Mouse (Mus musculus): ENCODE results near the gene Adipor2. TPM values are rescaled to one million over a fixed set of nuclear protein-coding genes. Genes with fewer than 3 reads are reported as not detected.
A peak's percentile ranks its signal among the peaks of the same experiment; 100 is the strongest.

Gene Adipor2
- total RNA-seq, 2 experiments from 2014 or later: 31.3 to 40.9 TPM

DNA sequence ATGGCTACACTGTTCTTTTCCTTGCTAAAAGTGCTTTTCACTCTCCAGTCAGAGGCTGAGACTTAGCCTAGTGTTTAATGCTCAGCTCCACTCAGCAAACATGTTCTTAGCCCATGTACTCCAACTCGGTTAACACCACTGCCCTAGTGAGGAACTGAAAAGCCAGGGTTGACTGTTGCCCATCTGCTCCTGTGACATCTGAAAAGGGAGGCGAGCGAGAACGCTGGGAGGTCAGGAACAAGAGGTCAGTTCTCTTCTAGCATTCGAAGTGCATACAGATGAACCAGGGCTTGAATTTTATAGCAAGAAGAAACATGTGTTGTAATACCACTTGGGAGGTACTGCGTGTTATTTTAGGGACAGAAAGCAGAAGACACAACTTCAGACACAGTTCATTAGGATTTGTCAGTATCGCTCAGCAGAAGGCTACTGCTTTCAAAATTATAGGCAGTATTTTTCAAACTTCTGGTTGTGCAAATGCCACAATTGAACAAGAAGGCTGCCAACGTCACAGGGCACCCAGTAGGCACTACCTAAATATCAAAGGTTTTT, 59.4 kb downstream of the Adipor2 start:
- DNase-seq (ENCODE audit: extremely low spot score in 1 of 2, low spot score in 1 of 2): no peak

DNA sequence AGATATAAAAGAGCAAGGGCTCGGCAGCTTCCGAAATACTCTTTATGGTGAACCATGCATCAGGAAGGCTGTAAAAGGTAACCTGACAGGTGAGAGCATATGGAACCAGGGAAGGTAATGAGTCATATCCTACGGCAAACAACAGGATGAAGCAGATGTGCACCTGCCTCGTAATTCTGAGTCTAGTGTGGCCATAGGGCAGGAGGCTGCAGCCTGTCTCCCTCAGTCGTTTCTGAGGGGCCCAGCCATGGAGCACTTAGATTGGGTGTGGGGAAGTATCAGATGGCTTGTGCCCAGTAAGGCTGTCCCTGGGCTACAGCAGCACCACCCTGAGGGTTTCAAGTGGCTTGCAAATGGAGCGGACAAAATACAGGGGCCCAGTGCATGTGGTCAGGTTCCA, 65.0 kb downstream of the Adipor2 start:
- DNase-seq (ENCODE audit: extremely low spot score in 1 of 2, low spot score in 1 of 2): no peak

DNA sequence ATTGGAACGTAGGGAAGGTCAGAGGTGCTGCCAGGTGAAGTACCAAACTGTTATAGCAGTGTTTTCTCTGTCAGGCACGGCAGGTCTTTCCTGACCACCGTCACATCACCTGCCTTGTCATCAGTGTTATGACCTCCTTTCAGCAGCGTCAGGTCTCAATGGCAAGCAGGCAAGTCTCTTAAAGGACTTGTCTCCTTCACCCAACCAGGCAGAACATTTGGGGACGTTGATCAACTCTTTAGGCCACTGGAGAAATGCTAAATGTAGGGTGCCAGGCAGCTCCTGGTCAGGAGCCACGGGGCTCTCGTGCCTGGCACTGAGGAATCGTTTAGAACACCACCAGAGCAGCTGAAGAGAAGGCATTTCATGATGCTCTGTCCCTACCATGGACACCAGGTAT, 65.8 kb downstream of the Adipor2 start:
- no peak for DNase-seq (ENCODE audit: extremely low spot score in 1 of 2, low spot score in 1 of 2)

DNA sequence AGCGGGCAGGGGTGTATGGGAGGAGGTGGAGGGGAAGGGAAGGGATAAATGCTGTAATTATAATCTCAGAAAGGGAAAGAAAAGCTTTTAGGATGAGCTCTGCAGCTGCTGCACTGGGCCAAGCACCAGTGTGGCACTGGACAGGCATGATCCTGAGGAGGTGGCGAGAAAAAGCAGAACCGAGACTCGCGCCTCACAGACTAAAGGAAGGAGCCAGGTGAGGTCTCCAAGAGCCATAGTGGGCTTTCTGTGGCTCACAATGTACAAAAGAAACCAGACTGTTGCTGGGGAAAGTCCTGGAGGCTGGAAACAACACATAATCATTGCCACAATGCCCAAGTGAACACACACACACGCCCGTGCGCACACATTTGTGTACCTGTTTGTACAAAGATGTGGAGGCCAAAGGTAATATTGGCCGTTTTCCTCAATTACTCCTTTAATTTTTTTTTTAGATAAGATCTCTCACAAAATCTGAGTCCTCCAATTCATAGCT, 66.8 kb downstream of the Adipor2 start:
- DNase-seq (ENCODE audit: extremely low spot score in 1 of 2, low spot score in 1 of 2): no peak

DNA sequence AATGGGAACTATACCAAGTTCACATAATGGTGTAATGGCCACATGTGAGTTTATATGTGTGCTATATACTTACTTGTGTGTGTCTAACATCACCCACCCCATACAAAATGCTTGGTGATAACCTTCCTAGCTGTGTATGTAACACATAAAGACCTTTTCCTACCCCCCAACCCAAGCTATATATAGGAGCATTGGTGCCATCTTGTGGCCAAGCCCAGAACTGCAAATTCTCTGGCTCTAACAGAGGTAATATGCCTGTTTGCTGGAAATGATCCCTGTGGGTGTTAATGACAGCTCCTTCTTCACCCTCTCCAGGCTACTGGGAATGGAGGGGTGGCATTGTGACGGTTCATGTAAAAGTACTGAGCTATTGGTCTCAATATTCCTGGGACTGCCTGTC, 69.3 kb downstream of the Adipor2 start:
- peak; percentile 88 to 98 for DNase-seq (ENCODE audit: extremely low spot score in 1 of 2, low spot score in 1 of 2)

DNA sequence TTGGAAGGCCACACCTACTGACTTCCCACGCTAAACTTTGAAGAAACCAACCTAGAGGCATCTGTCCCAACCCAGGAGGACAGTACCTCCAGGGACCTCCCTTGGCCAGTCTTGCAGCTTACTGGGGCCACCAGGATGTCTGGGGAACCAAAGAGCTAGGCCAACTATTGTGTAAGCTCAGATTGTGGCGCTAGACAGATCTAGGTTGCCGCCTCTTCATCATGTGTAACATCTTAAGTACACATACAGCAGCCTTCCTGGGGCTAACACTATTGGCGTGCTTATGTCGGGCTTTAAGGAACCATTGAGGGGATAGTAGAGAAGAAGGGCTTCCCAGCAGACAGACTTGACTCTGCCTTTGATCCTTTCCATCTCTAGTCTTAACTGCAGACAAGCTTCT, 69.7 kb downstream of the Adipor2 start:
- no peak for DNase-seq (ENCODE audit: extremely low spot score in 1 of 2, low spot score in 1 of 2)

DNA sequence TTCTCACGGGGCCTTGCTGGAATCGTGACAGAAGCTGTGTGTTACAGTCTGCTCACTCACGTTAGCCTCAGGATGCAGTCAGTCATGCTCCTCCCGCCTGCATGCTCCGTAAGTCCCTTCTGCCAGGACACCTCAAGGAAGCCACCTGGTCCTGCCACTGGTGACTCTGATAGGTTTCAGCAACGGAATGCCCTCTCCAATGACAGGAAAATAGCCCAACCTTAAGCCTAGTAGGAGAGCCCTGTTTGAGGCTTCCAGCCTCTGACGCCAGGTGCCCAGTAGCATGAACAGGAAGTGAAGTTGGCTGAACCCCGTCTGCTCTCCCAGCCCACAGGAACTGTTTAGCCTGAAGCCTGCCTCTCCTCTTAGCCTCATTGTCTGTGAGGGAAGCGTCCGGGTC, 71.2 kb downstream of the Adipor2 start:
- no peak for DNase-seq (ENCODE audit: extremely low spot score in 1 of 2, low spot score in 1 of 2)

DNA sequence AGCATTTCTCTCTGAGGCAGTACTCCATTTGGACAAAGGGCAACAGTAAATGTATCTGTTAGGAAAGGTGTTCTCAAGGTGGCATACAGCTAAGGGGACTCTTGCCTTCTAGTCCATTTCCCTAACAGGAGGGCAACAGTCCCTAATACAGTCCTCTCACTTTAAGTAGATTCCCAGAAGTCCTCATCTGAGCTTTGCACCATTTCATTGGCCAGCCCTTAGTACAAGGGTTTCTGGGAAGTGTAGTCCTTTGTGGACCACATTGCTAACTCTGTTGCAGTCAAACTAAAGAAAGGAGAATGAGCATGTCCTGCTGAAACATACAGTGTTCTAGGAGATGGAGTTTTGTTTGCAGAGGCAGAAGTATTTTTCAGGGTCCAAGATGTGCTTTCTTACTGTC, 76.1 kb downstream of the Adipor2 start:
- no peak for DNase-seq (ENCODE audit: extremely low spot score in 1 of 2, low spot score in 1 of 2)

DNA sequence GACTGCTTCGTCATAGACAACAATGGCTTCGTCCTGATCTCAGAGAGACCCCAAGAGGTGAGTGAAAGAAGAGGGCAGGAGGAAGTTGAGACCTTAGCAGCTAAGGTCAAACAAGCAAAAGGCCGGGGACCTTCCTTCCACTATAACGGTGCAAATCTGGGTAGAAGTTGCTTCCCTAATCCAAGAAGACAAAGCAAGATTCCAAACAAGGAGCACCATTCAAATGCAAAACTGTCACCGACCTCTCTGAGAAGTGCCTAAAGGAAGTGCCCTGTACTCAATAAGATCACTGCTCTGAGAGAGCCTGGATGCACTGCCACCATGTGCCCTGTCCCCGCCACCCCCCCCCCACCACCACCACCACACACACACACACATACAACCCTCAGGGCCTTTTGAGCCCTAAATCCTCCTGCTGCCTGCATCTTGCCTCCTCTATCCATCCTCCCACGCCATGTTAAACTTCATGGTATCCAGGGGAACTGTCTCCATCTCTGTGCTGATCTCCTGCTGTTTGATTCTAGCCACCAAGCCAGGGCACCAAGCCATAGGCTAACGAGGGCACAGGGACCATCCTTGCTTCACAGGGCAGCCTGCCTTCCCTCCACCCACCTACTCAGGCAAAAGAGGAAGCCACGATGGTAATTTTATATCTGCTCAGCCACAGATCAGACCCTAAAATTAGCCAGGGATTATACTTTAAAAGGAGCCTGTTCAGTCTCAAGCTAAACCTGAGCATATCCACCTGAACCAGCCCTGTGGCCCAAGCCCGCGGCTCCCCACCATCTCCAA, 79.2 kb downstream of the Adipor2 start:
- DNase-seq (ENCODE audit: extremely low spot score in 1 of 2, low spot score in 1 of 2): no peak

DNA sequence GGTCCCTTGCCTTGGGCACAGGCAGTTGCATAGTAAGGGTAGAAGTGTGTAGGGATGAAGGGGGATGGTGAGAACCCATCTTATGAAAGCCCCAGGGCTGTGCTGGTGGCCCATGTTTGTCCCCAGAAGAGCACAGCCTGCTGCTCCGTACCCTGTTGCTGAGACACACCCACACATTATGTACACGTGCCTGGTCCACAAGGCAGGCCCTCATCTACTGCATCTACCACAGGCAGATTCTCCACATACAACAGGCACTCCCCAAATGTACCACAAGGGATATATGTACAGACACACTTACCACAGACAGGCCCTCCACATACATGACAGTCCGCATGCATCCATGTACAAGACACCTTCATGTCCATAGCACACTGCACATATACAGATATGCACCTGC, 80.2 kb downstream of the Adipor2 start:
- DNase-seq (ENCODE audit: extremely low spot score in 1 of 2, low spot score in 1 of 2): no peak

DNA sequence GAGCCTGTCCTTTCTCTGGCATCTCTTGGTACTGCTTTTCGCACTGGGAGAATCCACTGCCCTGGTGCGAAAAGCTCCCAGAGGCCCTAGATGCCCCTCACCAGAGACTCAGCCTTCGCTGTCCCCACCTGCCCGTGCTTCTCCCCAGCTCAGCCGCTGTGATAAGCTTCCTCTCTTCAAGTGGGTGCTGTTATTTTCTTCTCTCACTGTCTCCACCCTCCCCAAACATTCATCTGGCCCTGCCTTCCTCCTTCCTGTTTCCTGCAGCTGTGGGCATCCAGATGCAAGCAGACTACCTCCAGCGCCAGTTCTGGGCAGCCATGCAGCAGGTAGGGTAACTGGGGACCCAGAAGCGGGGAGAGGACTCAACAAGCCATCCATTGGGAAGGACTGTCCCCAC, 81.4 kb downstream of the Adipor2 start:
- DNase-seq (ENCODE audit: extremely low spot score in 1 of 2, low spot score in 1 of 2): no peak

DNA sequence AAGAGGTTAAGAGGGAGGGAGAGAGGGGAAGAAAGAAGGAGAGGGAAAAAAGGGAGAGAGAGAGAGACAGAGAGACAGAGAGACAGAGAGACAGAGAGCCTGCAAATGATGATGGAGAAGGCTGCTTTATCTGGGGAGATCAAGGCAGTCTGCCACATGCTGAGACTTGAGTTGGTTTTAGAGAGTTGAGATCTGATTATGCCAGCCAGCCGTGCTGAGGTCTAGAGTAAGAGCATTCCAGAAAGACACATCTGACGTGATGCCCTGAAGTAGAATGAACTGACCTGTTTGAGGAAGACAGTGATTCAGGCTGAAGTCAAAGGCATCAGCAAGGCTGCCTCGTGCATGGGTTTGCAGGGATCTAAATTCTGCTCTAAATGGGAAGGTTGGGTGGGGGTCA, 83.7 kb downstream of the Adipor2 start:
- DNase-seq (ENCODE audit: extremely low spot score in 1 of 2, low spot score in 1 of 2): no peak

DNA sequence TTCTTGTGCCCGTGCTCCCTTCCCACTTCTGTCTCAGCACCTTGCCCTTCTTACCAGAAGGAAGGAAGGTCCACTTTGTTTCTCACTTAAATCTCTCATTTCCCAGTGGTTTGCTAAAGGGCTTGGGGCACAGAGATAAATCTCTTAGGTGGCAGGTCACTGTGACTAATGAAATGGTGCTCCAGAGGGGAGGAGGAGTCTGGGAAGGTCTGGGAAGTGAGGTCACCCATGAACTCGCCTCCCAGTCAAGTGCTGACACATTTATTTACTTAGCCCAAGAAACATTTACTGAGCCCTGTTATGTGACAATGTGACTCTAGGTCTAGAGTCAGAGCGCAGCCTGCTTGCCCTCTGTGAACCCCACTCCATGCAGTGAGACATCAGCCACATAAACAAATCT, 84.3 kb downstream of the Adipor2 start:
- no peak for DNase-seq (ENCODE audit: extremely low spot score in 1 of 2, low spot score in 1 of 2)

DNA sequence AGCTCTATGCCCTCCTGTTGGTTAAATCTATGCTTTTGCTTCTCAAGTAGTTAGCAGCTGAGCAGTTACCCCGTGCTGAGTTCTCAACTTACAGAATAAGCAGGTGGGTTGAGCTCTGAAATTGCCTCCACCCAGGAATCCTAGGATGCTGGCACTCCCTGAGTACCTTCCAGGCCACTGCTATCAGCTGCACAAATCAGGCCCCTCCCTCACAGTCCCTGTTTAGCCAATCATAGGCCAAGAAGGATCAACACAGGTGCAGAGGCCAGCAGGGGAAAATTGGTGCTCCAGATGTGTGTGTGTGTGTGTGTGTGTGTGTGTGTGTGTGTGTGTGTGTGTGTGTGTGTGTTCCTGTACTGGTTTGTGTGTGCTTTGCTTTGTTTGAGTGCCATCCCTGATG, 85.4 kb downstream of the Adipor2 start:
- no peak for DNase-seq (ENCODE audit: extremely low spot score in 1 of 2, low spot score in 1 of 2)

DNA sequence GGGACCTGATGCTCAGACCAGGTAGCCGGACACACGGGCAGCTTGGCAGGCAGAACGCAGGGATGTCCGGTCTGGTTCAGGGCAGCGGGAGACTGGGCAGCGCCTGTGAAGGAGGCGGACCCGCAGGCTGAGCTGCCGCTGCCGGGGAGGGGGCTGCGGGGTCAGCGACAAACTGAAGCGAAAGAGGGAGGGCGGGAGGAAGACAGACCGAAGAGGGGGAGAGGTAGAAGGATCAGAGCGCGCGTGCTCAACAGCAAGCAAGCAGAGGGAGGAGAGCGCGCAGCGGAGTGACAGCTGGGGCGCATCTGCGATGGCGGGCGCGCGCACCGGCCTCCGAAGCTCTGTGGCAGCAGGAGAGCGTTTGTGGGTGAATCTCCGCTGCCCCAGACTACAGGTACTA, 87.0 kb downstream of the Adipor2 start, which contains the start of gene Lrtm2:
Gene Lrtm2, minus strand, starts transcription at position 261 of the 400 bp plus-strand sequence.
- peak; percentile 47 to 54 for DNase-seq (ENCODE audit: extremely low spot score in 1 of 2, low spot score in 1 of 2)

DNA sequence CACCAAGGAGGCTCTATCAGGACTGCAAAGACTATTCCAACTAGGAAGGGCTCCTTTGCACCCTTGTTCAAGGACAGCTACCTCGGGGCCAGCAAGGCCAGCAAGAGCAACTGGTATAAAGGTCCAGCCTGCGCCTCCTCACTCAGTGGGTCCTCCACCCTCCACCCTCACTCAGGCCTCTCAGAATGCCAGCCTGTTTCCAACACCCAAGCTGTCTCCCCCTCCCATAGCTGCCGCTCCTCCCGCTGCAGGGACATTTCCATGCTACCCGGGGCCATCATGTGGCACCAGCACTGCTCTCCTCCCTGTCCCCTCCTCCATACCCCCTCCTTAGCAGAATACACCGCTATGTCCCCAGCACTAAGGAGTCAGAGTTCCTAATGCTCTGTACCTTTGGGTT, 87.6 kb downstream of the Adipor2 start:
- DNase-seq (ENCODE audit: extremely low spot score in 1 of 2, low spot score in 1 of 2): peak in 1 of 2 experiments; percentile 49

DNA sequence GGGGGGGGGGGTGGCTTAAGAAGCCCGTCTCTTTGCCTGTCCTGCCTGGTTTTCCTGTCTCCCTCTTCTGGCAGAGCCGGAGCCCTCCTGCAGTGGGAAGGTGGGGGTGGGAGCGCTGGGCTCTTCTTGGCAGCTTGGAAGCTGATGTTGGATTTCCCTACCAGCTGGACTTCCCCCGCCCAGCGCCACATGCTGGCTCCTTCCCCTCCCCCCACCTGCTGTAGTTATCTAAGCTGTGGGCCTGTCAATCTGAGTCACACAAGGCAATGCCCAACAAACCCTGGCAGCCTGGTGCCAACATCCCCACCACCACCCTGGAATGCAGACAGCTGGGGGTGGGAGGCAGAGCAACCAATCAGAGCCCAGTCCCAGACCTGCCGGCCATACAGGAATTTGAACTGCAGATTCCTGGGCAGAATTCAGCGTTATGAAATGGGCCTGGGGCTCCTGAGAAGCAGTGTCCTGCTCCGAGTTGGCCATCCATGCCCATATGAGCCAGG, 88.2 kb downstream of the Adipor2 start:
- peak; percentile 63 to 72 for DNase-seq (ENCODE audit: extremely low spot score in 1 of 2, low spot score in 1 of 2)

DNA sequence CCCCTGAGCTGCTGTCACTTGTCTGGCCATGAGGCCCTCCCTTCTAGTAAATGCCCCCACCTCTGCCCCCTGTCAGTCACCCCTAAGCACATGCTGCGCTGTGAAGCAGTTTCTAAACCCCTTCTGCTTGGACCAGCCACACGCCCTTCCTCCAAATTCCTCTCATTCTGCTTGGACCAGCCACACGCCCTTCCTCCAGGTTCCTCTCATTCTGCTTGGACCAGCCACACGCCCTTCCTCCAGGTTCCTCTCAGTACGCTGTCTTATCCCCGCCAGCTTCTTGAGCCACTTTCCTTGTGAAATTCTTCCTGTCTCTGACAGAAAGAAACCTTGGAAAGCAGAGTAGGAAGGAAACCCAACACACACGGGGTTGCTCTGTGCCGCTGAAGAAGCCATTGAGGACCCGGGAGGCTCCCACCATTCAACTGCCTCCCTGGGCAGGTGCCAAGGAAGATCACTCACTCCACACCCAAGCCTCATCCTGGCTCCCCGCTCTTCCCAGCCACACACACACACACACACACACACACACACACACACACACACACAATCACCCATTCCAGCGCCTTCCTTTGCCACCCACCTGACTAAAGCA, 88.9 kb downstream of the Adipor2 start:
- peak in 1 of 2 experiments; percentile 39 for DNase-seq (ENCODE audit: extremely low spot score in 1 of 2, low spot score in 1 of 2)

DNA sequence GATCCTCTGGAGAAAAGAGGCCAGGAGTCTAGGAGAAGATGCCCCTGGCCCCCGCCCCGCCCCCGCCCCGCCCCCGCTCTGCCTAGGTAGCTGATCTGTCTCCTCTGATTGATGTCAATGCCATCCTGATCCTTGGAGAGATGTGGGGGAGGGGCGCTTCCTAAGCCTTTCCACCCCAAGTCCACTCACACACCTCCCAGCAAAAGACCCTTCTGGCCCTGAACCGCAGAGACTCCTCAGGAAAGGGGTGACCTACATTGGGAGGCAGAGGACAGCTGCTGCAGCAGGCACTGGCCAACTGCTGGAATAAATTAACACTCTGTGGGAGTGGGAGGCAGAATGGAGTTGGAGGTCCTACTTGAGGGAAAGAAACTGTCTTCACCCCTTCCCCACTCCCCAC, 91.0 kb downstream of the Adipor2 start:
- no peak for DNase-seq (ENCODE audit: extremely low spot score in 1 of 2, low spot score in 1 of 2)

DNA sequence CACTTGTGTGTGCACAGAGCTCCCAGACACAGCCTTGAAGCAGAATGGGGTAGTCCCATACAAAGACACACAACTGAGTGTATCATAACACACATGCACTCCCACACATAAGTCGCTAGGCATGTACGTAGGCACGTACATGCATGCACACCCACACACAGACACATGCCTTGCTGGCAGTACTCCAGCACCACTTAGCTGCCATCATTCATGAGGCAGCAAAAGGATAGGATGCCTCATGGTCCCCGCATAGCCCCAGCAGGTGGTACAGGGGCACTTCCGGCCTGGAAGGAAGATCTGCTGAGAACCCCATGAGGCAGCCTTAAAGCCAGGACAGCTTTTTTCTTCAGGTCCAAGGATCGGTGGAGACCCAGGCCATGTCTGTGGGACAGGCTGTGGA, 91.5 kb downstream of the Adipor2 start:
- DNase-seq (ENCODE audit: extremely low spot score in 1 of 2, low spot score in 1 of 2): no peak

DNA sequence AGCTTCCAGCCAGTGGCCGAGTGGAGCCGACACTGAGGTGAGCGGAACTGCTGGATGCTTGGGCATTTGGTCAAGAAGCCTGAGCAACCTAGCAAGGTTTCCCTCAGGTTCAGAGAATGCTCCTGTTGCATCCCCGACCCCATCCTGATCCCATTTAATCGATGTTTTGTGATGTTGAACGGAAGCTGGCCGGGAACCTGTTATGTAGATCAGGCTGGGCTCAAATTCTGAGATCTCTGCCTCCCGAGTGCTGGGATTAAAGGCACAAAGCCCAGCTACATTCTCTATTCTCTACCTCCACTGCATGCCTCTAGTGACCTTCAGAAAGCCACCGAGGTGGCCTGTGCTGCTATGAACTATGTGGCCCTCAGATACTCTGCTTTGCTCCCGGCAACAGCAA, 92.7 kb downstream of the Adipor2 start:
- DNase-seq (ENCODE audit: extremely low spot score in 1 of 2, low spot score in 1 of 2): no peak

DNA sequence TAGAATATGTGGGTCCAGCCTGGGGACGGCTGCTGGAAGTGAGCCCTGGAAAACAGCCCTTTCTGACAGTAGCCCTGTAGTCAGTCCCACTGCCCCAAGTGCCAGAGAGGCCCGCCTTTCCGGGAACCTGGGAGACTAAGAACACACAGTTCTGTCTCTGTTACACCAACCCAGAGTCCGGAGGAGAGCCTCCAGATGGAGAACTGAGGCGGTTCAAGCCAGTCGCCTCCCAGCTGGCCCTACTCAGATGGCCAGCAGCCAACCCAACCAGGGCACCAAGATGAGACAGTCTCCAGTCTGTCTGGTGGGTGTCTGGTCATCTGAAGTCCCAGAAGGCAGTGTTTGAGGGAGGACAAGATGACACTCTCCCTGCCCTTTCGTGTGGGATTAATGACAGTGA, 95.8 kb downstream of the Adipor2 start:
- DNase-seq (ENCODE audit: extremely low spot score in 1 of 2, low spot score in 1 of 2): no peak

Measured in layer of hippocampus, postnatal 25 days (tissue).